In genomic region chr12:101777613-101778325, GRCm38 (mm10) we compare ENCODE assay signal across 10 mouse cellular contexts. TPM values are rescaled to one million over a fixed set of nuclear protein-coding genes. Genes with fewer than 3 reads are reported as not detected.
A peak's percentile ranks its signal among the peaks of the same experiment; 100 is the strongest.
DNase-seq lines count a peak whose midpoint lies in the region; ATAC-seq and TF ChIP-seq lines count a peak whose summit lies in the region.
"Had no signal": no experiment of that assay in that cellular context is flagged by ENCODE, and none has a peak within 500 bp of the region (broad histone marks: within the 10 kb centered on the region; RNA-seq: fewer than 3 reads in every experiment).

No protein-coding gene starts in this region.

- H3K36me3 ChIP-seq in lung, embryonic 15.5 days, result no peaks in the 10 kb centered on the region
- no peaks in the 10 kb centered on the region for H3K36me3 ChIP-seq in heart, embryonic 14.5 days (ENCODE audit: control insufficient read depth, insufficient read depth, low read length)
- H3K36me3 ChIP-seq in limb, embryonic 15.5 days, result no peaks in the 10 kb centered on the region
- H3K36me3 ChIP-seq: liver, embryonic 15.5 days had no signal

- no peak; the same call in 1 of the 2 replicates for ATAC-seq in lung, embryonic 15.5 days (ENCODE audit: borderline replicate concordance, extremely low read depth, low FRiP score, low TSS enrichment)
- ATAC-seq in heart, embryonic 14.5 days (ENCODE audit: insufficient number of reproducible peaks, insufficient read depth, low FRiP score, low read depth), result 0 out of 2 replicates have a peak, but pooled peaks have one; percentile 31
- 0 out of 2 replicates have a peak, but pooled peaks have one; percentile 46 for ATAC-seq in limb, embryonic 15.5 days (ENCODE audit: insufficient number of reproducible peaks, low FRiP score, low TSS enrichment, low read depth)

- no peaks in the 10 kb centered on the region for H3K27me3 ChIP-seq in lung, embryonic 15.5 days
- H3K27me3 ChIP-seq in heart, embryonic 14.5 days (ENCODE audit: control insufficient read depth, insufficient read depth, low read length), result no peaks in the 10 kb centered on the region
- no peaks in the 10 kb centered on the region for H3K27me3 ChIP-seq in limb, embryonic 15.5 days
- H3K27me3 ChIP-seq: liver, embryonic 15.5 days had no signal

- WGBS in lung, embryonic 15.5 days, result 40% methylated on average over 9 of the region's 9 CpGs
- WGBS in heart, embryonic 14.5 days, result 37% methylated on average over 9 of the region's 9 CpGs
- 17% methylated on average over 9 of the region's 9 CpGs for WGBS in limb, embryonic 15.5 days

- intact Hi-C loops in gastrocnemius, adult 2 months (cut with DNase I), result no loop called here

- no peak overlapping the region for H3K9ac ChIP-seq in lung, embryonic 15.5 days
- no peak overlapping the region for H3K9ac ChIP-seq in heart, embryonic 14.5 days (ENCODE audit: low read length)
- H3K9ac ChIP-seq in limb, embryonic 15.5 days, result no peak overlapping the region
- H3K9ac ChIP-seq: liver, embryonic 15.5 days had no signal

- DNase-seq in lung, postnatal 14 days, result no peak
- peak; percentile 73 for DNase-seq in gastrocnemius, adult 2 months
- no peak for DNase-seq in natural killer cell, adult 2 months (ENCODE audit: low spot score in 2 of 2)
- no peak for DNase-seq in embryo, embryonic 10 days (ENCODE audit: low spot score)
- DNase-seq in left cerebral cortex, adult 9 months (ENCODE audit: low spot score in 2 of 2), result no peak
- DNase-seq: cerebellum, adult 11-12 months had no signal

- H3K4me1 ChIP-seq in lung, embryonic 15.5 days, result peaks cover 21% of the 10 kb centered on the region; the same call in 1 of the 2 replicates
- H3K4me1 ChIP-seq in heart, embryonic 14.5 days (ENCODE audit: control insufficient read depth in 2 of 2, insufficient read depth in 2 of 2, low read length in 2 of 2), result peaks cover 6 to 9% of the 10 kb centered on the region in 2 experiments; a peak in 1 of 4 replicates
- peaks cover 20% of the 10 kb centered on the region for H3K4me1 ChIP-seq in limb, embryonic 15.5 days
- H3K4me1 ChIP-seq: liver, embryonic 15.5 days had no signal

- no peak overlapping the region for H3K4me2 ChIP-seq in lung, embryonic 15.5 days
- H3K4me2 ChIP-seq in heart, embryonic 14.5 days (ENCODE audit: low read length), result no peak overlapping the region
- H3K4me2 ChIP-seq in limb, embryonic 15.5 days, result no peak overlapping the region
- H3K4me2 ChIP-seq: liver, embryonic 15.5 days had no signal

- no peak overlapping the region for H3K4me3 ChIP-seq in lung, embryonic 15.5 days
- H3K4me3 ChIP-seq in gastrocnemius, adult 2 months, result no peak overlapping the region
- H3K4me3 ChIP-seq in heart, embryonic 14.5 days (ENCODE audit: control insufficient read depth in 1 of 2, insufficient read depth in 1 of 2, low read depth in 1 of 2, low read length in 2 of 2), result no peak overlapping the region
- H3K4me3 ChIP-seq in limb, embryonic 15.5 days, result no peak overlapping the region
- H3K4me3 ChIP-seq: liver, embryonic 15.5 days had no signal

- peak overlapping the region; percentile 75 for H3K27ac ChIP-seq in lung, embryonic 15.5 days
- peak overlapping the region; percentile 66 for H3K27ac ChIP-seq in gastrocnemius, adult 2 months
- H3K27ac ChIP-seq in heart, embryonic 14.5 days (replicated peaks in 1 of 2; ENCODE audit: control insufficient read depth in 1 of 2, insufficient read depth in 1 of 2, low read depth in 2 of 2, low read length in 2 of 2), result peak overlapping the region; percentile 54 to 59
- H3K27ac ChIP-seq in limb, embryonic 15.5 days, result peak overlapping the region; percentile 78
- H3K27ac ChIP-seq: liver, embryonic 15.5 days had no signal

- H3K9me3 ChIP-seq in lung, embryonic 15.5 days, result no peaks in the 10 kb centered on the region
- no peaks in the 10 kb centered on the region for H3K9me3 ChIP-seq in heart, embryonic 14.5 days (ENCODE audit: control insufficient read depth, low read length)
- H3K9me3 ChIP-seq in limb, embryonic 15.5 days, result no peaks in the 10 kb centered on the region
- H3K9me3 ChIP-seq: liver, embryonic 15.5 days had no signal

- TF ChIP-seq CTCF in gastrocnemius, adult 2 months (IDR thresholded peaks at IDR 0.05), result no peak

RNA-seq across cellular contexts. Expression of gene Fbln5, which starts 41.1 kb away (rescaled TPM):
- 142 and 153 TPM in 2 replicates for polyA plus RNA-seq in lung, embryonic 15.5 days (2015; fragmentation: Nextera tagmentation; extraction: Ambion mirVana)
- total RNA-seq in gastrocnemius, adult 2 months (2021), result 10 to 100 TPM; 12.1 to 18.6 TPM
- 108 and 152 TPM in 2 replicates for polyA plus RNA-seq in heart, embryonic 14.5 days (2014; fragmentation: Nextera tagmentation; extraction: Ambion mirVana)
- polyA plus RNA-seq in limb, embryonic 15.5 days (2015; fragmentation: Nextera tagmentation; extraction: Ambion mirVana), result 220 and 222 TPM in 2 replicates

RNA-seq across cellular contexts. Expression of gene Tc2n, which starts 59.4 kb away (rescaled TPM):
- 5.7 and 5.8 TPM in 2 replicates for polyA plus RNA-seq in lung, embryonic 15.5 days (2015; fragmentation: Nextera tagmentation; extraction: Ambion mirVana)
- under 1 TPM; 0.23 to 0.28 TPM for total RNA-seq in gastrocnemius, adult 2 months (2021)
- 0.32 and 0.38 TPM in 2 replicates for polyA plus RNA-seq in heart, embryonic 14.5 days (2014; fragmentation: Nextera tagmentation; extraction: Ambion mirVana)
- polyA plus RNA-seq in limb, embryonic 15.5 days (2015; fragmentation: Nextera tagmentation; extraction: Ambion mirVana), result 0.92 and 1.1 TPM in 2 replicates
